In genomic region chr9:66980458-66980857, GRCm38 (mm10) we compare ENCODE assay signal across 8 mouse cellular contexts. TPM values are rescaled to one million over a fixed set of nuclear protein-coding genes. Genes with fewer than 3 reads are reported as not detected.
A peak's percentile ranks its signal among the peaks of the same experiment; 100 is the strongest.
DNase-seq lines count a peak whose midpoint lies in the region; ATAC-seq and TF ChIP-seq lines count a peak whose summit lies in the region.
"Had no signal": no experiment of that assay in that cellular context is flagged by ENCODE, and none has a peak within 500 bp of the region (broad histone marks: within the 10 kb centered on the region; RNA-seq: fewer than 3 reads in every experiment).

No protein-coding gene starts in this region.

- DNase-seq in A20 (ENCODE audit: low read depth, low spot score): peak; percentile 83
- peak; percentile 59 for DNase-seq in c-Kit-negative CD71-positive TER-119-positive erythroid progenitor cells, embryonic 14.5 days (ENCODE audit: low read depth, low spot score)
- DNase-seq in forebrain, postnatal 0 days: peak; percentile 82
- DNase-seq in kidney, postnatal 36 days: peak; percentile 68 to 89
- peak; percentile 58 to 62 for DNase-seq in lung, adult 18-20 months
- DNase-seq in skeletal muscle tissue, adult 2 months (ENCODE audit: low read depth, low spot score): peak; percentile 39

- 0 out of 2 replicates have a peak, but pooled peaks cover 5% of the 10 kb centered on the region for H3K4me1 ChIP-seq in forebrain, postnatal 0 days (ENCODE audit: insufficient read depth)

- no peaks in the 10 kb centered on the region for H3K9me3 ChIP-seq in forebrain, postnatal 0 days (ENCODE audit: low read length)
- H3K9me3 ChIP-seq: heart, embryonic 15.5 days had no signal

- H3K36me3 ChIP-seq in forebrain, postnatal 0 days (ENCODE audit: insufficient read depth): no peaks in the 10 kb centered on the region
- H3K36me3 ChIP-seq: heart, embryonic 15.5 days had no signal

- no peak overlapping the region for H3K27ac ChIP-seq in forebrain, postnatal 0 days (ENCODE audit: low read depth, low read length)
- H3K27ac ChIP-seq: heart, embryonic 15.5 days had no signal

- H3K4me2 ChIP-seq in forebrain, postnatal 0 days (ENCODE audit: low read depth): no peak overlapping the region
- H3K4me2 ChIP-seq: heart, embryonic 15.5 days had no signal

- ATAC-seq in CD4-positive, CD25-positive, alpha-beta regulatory T cell, adult 4 months: peak; percentile 53
- ATAC-seq in forebrain, postnatal 0 days: peak; percentile 73

- H3K27me3 ChIP-seq in forebrain, postnatal 0 days (ENCODE audit: insufficient read depth, low read length): no peaks in the 10 kb centered on the region
- H3K27me3 ChIP-seq: heart, embryonic 15.5 days had no signal

- no peak overlapping the region for H3K9ac ChIP-seq in forebrain, postnatal 0 days
- H3K9ac ChIP-seq: heart, embryonic 15.5 days had no signal

- peak; percentile 95 for TF ChIP-seq CTCF in forebrain, postnatal 0 days (IDR thresholded peaks at IDR 0.05; ENCODE audit: low read depth)

- no peak overlapping the region for H3K4me3 ChIP-seq in forebrain, postnatal 0 days (ENCODE audit: low read depth, low read length)
- H3K4me3 ChIP-seq: heart, embryonic 15.5 days had no signal

- 5% methylated on average over 5 of the region's 5 CpGs for WGBS in forebrain, postnatal 0 days

RNA-seq across cellular contexts. Expression of gene Lactb, which starts 5.2 kb away (rescaled TPM):
- 1 to 10 TPM; 3.0 to 5.8 TPM for polyA plus RNA-seq in CD4-positive, CD25-positive, alpha-beta regulatory T cell, adult 4 months (2017; shearing (Covaris generic))
- total RNA-seq in forebrain, postnatal 0 days (2014; rRNA removed): 20.3 and 20.7 TPM in 2 replicates
- polyA plus RNA-seq in forebrain, postnatal 0 days (2015; fragmentation: Nextera tagmentation; extraction: Ambion mirVana): 9.9 and 12.2 TPM in 2 replicates

RNA-seq across cellular contexts. Expression of gene Rps27l, which starts 34.6 kb away (rescaled TPM):
- 100 to 1,000 TPM; 155 to 182 TPM for polyA plus RNA-seq in CD4-positive, CD25-positive, alpha-beta regulatory T cell, adult 4 months (2017; shearing (Covaris generic))
- 129 and 139 TPM in 2 replicates for total RNA-seq in forebrain, postnatal 0 days (2014; rRNA removed)
- polyA plus RNA-seq in forebrain, postnatal 0 days (2015; fragmentation: Nextera tagmentation; extraction: Ambion mirVana): 208 and 277 TPM in 2 replicates
